Mouse (Mus musculus) midbrain, postnatal 0 days (tissue): Measurements from ENCODE around the gene Mylk2. TPM values are rescaled to one million over a fixed set of nuclear protein-coding genes. Genes with fewer than 3 reads are reported as not detected.

Experiments
- ATAC-seq: fragments of 200-750 bp; cut with Nextera tagmentation; 2 replicates; pipeline ENCODE4 v1.8.0; 2017; ENCODE audit warnings: moderate number of reproducible peaks, mild to moderate bottlenecking, moderate TSS enrichment, moderate library complexity; ENCODE audit not compliant: low FRiP score
- DNase-seq: peaks from one replicate; pipeline ENCODE4 v3.0.0-alpha.2; 2015; ENCODE audit warnings: low spot score
- H3K27ac ChIP-seq: fragments of 300-500 bp; sonication (generic); 2 replicates; pipeline ENCODE4 v1.5.1; 2014; ENCODE audit warnings: low read depth, mild to moderate bottlenecking, low read length, mixed read lengths
- H3K27me3 ChIP-seq: fragments of 300-500 bp; sonication (generic); 2 replicates; pipeline ENCODE4 v1.6.1; 2014; ENCODE audit warnings: low read length, control low read depth, mixed read lengths; ENCODE audit not compliant: insufficient read depth
- H3K36me3 ChIP-seq: fragments of 300-500 bp; sonication (generic); 2 replicates; pipeline ENCODE4 v1.6.1; 2014; ENCODE audit warnings: low read length, control low read depth, mixed read lengths; ENCODE audit not compliant: insufficient read depth
- H3K4me1 ChIP-seq: fragments of 300-500 bp; sonication (generic); 2 replicates; pipeline ENCODE4 v1.6.1; 2014; ENCODE audit warnings: mild to moderate bottlenecking, control low read depth, antibody characterized with exemption, low read length, mixed read lengths; ENCODE audit not compliant: insufficient read depth
- H3K4me2 ChIP-seq: fragments of 300-500 bp; sonication (generic); 2 replicates; pipeline ENCODE4 v1.6.1; 2014; ENCODE audit warnings: low read depth, mild to moderate bottlenecking, low read length, mixed read lengths; ENCODE audit not compliant: poor library complexity, severe bottlenecking
- H3K4me3 ChIP-seq: fragments of 300-500 bp; sonication (generic); 2 replicates; pipeline ENCODE4 v1.5.1; 2014; ENCODE audit warnings: low read depth, mild to moderate bottlenecking, low read length, moderate library complexity
- H3K9ac ChIP-seq: fragments of 300-500 bp; sonication (generic); replicated peaks from 2 replicates; pipeline ENCODE4 v1.6.1; 2014; ENCODE audit warnings: mild to moderate bottlenecking, low read length, moderate library complexity, mixed read lengths; ENCODE audit not compliant: poor library complexity, severe bottlenecking
- H3K9me3 ChIP-seq: fragments of 300-500 bp; sonication (generic); 2 replicates; pipeline ENCODE4 v1.6.1; 2016; ENCODE audit warnings: low read length, control low read depth
- CTCF ChIP-seq: IDR thresholded peaks from 2 replicates; pipeline ENCODE4 v1.5.1; 2016; ENCODE audit warnings: antibody characterized with exemption, mild to moderate bottlenecking
- WGBS: fragments of 180-500 bp; shearing (Covaris S2); extraction: QIAGEN DNeasy Blood & Tissue Kit; methylation state at CpG from one replicate; pipeline ENCODE4 v1.1.7; 2014; 5-methylcytosine and 5-hydroxymethylcytosine counted together
- polyA plus RNA-seq: library from polyadenylated mRNA; unstranded; fragments of >200 nt; fragmentation: Nextera tagmentation; extraction: Ambion mirVana; gene quantifications from 2 replicates; pipeline ENCODE4 v1.2.1, GENCODE M21; 2015
- total RNA-seq: library from RNA; depleted of rRNA; stranded (reverse); fragments of >200 nt; gene quantifications from 2 replicates; pipeline ENCODE4 v1.2.3, GENCODE M21; 2014

The Mylk2 gene
- total and polyA plus RNA-seq, 2 experiments from 2014 or later = 0.16 TPM; not detected in 1

- WGBS = 29% methylated on average over 8 of the region's 8 CpGs
Measured at GRCm38 (mm10) chr2:152924128-152924527, 13.0 kb downstream of the Mylk2 start.

GRCm38 (mm10) chr2:152924543-152924942, 13.4 kb downstream of the Mylk2 start:
- DNase-seq = no peak
- H3K27ac ChIP-seq = no peak overlapping the region
- H3K9ac ChIP-seq = no peak overlapping the region
- no peak for ATAC-seq
- no peaks in the 10 kb centered on the region for H3K4me1 ChIP-seq
- 95% methylated on average over 5 of the region's 5 CpGs for WGBS
- no peak overlapping the region for H3K4me3 ChIP-seq
- no peak for TF ChIP-seq CTCF
- no peak overlapping the region for H3K4me2 ChIP-seq
- no peaks in the 10 kb centered on the region for H3K36me3 ChIP-seq
- H3K9me3 ChIP-seq = no peaks in the 10 kb centered on the region
- no peaks in the 10 kb centered on the region for H3K27me3 ChIP-seq

More at GRCm38 (mm10) chr2:152924128-152924527, 13.0 kb downstream of the Mylk2 start:
- no peaks in the 10 kb centered on the region for H3K4me1 ChIP-seq
- DNase-seq = no peak
- no peaks in the 10 kb centered on the region for H3K9me3 ChIP-seq
- no peak overlapping the region for H3K9ac ChIP-seq
- no peaks in the 10 kb centered on the region for H3K36me3 ChIP-seq
- no peak overlapping the region for H3K4me3 ChIP-seq
- no peak for TF ChIP-seq CTCF
- no peak overlapping the region for H3K4me2 ChIP-seq
- H3K27me3 ChIP-seq = no peaks in the 10 kb centered on the region
- no peak for ATAC-seq
- no peak overlapping the region for H3K27ac ChIP-seq

- Histone ChIP-seq H3K27me3 (no peaks in the 10 kb centered on the region), H3K27ac (no peak overlapping the region), H3K36me3 (no peaks in the 10 kb centered on the region), H3K9me3 (no peaks in the 10 kb centered on the region), H3K4me3 (no peak overlapping the region), H3K4me2 (no peak overlapping the region), H3K4me1 (no peaks in the 10 kb centered on the region), H3K9ac (no peak overlapping the region)
- DNase-seq (no peak), ATAC-seq (no peak)
- WGBS = 67% methylated on average over 11 of the region's 11 CpGs
- no peak for TF ChIP-seq CTCF
Measured at GRCm38 (mm10) chr2:152925189-152925872, 14.2 kb downstream of the Mylk2 start.

DNA sequence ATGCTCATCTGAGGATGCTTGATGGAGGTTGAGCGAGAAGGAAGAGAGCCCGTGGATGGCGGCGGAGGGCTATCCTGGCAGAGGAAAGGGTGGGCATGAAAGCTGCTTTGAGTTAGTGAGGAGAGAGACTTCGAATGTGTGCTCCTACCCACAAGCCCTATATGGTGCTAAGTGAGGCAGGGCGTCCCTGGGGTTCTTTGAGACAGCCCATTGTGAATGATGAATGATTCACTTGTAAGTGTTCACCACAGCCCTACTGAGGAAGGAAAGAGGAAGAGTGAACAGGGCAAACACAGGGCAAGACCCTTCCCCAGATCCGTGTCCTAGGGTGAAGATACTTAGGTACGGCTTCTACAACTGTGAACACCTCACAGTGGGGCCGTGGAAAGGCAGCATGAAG, 15.7 kb downstream of the Mylk2 start:
- TF ChIP-seq CTCF = no peak
- H3K4me2 ChIP-seq = no peak overlapping the region
- H3K27ac ChIP-seq = no peak overlapping the region
- DNase-seq (no peak), ATAC-seq (no peak)
- H3K4me1 ChIP-seq = no peaks in the 10 kb centered on the region
- 78% methylated on average over 9 of the region's 9 CpGs for WGBS
- no peak overlapping the region for H3K9ac ChIP-seq
- H3K27me3 ChIP-seq = no peaks in the 10 kb centered on the region
- no peaks in the 10 kb centered on the region for H3K36me3 ChIP-seq
- H3K9me3 ChIP-seq = no peaks in the 10 kb centered on the region
- no peak overlapping the region for H3K4me3 ChIP-seq

GRCm38 (mm10) chr2:152927371-152927770, 16.2 kb downstream of the Mylk2 start:
- DNase-seq (no peak), ATAC-seq (no peak)
- Histone ChIP-seq H3K9me3 (no peaks in the 10 kb centered on the region), H3K4me3 (no peak overlapping the region), H3K27ac (no peak overlapping the region), H3K9ac (no peak overlapping the region), H3K36me3 (no peaks in the 10 kb centered on the region), H3K4me1 (no peaks in the 10 kb centered on the region), H3K4me2 (no peak overlapping the region), H3K27me3 (no peaks in the 10 kb centered on the region)
- no peak for TF ChIP-seq CTCF
- WGBS = 69% methylated on average over 5 of the region's 5 CpGs

DNA sequence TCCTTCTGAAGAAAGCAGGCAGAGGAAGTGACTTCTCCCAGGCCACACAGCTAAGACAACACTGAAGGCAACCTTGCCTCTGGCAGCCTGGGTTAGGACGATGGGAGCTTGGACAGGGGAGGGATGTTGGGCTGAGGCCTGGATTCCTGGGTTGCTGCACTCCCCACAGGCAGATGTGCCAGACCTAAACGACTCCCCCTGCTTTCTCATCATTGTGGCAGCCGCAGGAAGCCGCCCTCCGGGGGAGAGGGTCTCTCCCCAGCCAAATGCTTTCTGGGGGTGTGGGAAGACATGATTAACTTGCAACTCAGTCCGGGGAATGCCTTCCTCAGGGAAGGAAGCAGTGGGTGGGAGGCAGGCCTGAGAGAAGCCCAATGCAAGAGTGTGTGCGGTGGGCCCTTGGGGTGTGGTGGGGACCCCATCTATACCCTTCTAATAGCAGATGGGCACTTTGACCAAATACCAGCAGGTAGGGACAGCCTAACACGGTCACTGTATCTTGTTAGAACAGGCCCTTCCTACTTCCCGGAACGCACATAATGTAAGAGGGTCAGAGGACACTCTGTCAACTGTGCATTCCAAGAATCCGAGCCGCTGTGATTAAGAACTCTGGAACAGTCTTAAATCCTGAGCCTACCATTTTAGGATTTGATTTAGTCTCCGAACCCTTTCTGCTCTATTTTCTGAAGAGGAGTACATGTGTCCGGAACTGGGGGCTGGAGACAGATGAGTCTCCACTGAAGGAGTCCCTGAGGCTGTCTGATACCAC, 17.3 kb downstream of the Mylk2 start:
- no peaks in the 10 kb centered on the region for H3K36me3 ChIP-seq
- no peaks in the 10 kb centered on the region for H3K27me3 ChIP-seq
- H3K4me2 ChIP-seq = no peak overlapping the region
- no peaks in the 10 kb centered on the region for H3K9me3 ChIP-seq
- no peaks in the 10 kb centered on the region for H3K4me1 ChIP-seq
- H3K27ac ChIP-seq = no peak overlapping the region
- TF ChIP-seq CTCF = no peak
- ATAC-seq (no peak), DNase-seq (no peak)
- 57% methylated on average over 14 of the region's 14 CpGs for WGBS
- H3K4me3 ChIP-seq = no peak overlapping the region
- no peak overlapping the region for H3K9ac ChIP-seq
